Mouse (Mus musculus) small intestine, adult 2 months (tissue): ENCODE measurements around the gene Ugt1a6b. TPM values are rescaled to one million over a fixed set of nuclear protein-coding genes. Genes with fewer than 3 reads are reported as not detected.
"Not testable (repeated sequence)": the region's sequence is repeated elsewhere in the genome, so short reads cannot be mapped to it uniquely, and the experiment has no call there.

ENCODE experiments used
- H3K27ac ChIP-seq: fragments of 200-500 bp; 2 replicates; pipeline ENCODE4 v1.5.1; 2012; ENCODE audit warnings: low read depth, low read length, control low read depth, inconsistent platforms; ENCODE audit not compliant: insufficient read depth
- H3K27me3 ChIP-seq: fragments of 200-500 bp; 2 replicates; pipeline ENCODE4 v1.6.1; 2012; ENCODE audit warnings: mild to moderate bottlenecking, moderate library complexity, low read length, inconsistent platforms; ENCODE audit not compliant: control insufficient read depth, insufficient read depth
- H3K36me3 ChIP-seq: fragments of 200-500 bp; 2 replicates; pipeline ENCODE4 v1.6.1; 2012; ENCODE audit warnings: mild to moderate bottlenecking, low read length, control low read depth, inconsistent platforms; ENCODE audit not compliant: control insufficient read depth, insufficient read depth
- H3K4me1 ChIP-seq: fragments of 200-500 bp; 2 replicates; pipeline ENCODE4 v1.6.1; 2012; ENCODE audit warnings: low read length, inconsistent platforms, mixed read lengths; ENCODE audit not compliant: control insufficient read depth, insufficient read depth, insufficient read length
- H3K4me3 ChIP-seq: fragments of 200-500 bp; 2 replicates; pipeline ENCODE4 v1.5.1; 2012; ENCODE audit warnings: low read depth, mild to moderate bottlenecking, control low read depth, inconsistent platforms, low read length, moderate library complexity
- CTCF ChIP-seq: fragments of 200-500 bp; IDR thresholded peaks from 2 replicates; pipeline ENCODE4 v1.5.1; 2012; ENCODE audit warnings: low read depth, mild to moderate bottlenecking, control low read depth, inconsistent platforms, low read length, moderate library complexity, mixed read lengths; ENCODE audit not compliant: insufficient replicate concordance, insufficient read length; ENCODE audit errors: extremely low read depth
- POLR2A ChIP-seq: fragments of 200-500 bp; IDR thresholded peaks from 2 replicates; pipeline ENCODE4 v1.6.1; 2012; ENCODE audit warnings: low read depth, mild to moderate bottlenecking, control low read depth, inconsistent platforms, low read length, moderate library complexity
- WGBS: fragments of 180-500 bp; shearing (Covaris S2); methylation state at CpG from one replicate; pipeline ENCODE4 v1.1.7; 2018; 5-methylcytosine and 5-hydroxymethylcytosine counted together
- polyA plus RNA-seq: library from polyadenylated mRNA; depleted of rRNA; stranded (reverse); fragments of >200 nt; gene quantifications from 2 replicates; pipeline ENCODE4 v1.2.3, GENCODE M21; 2012

Ugt1a6b gene
- polyA plus RNA-seq, 1 experiment = 2.7 TPM

GRCm38 (mm10) chr1:88086125-88086524 is 16.9 kb upstream of the Ugt1a6b start:
- TF ChIP-seq CTCF = no peak
- H3K36me3 ChIP-seq = no peaks in the 10 kb centered on the region
- H3K4me3 ChIP-seq = no peak overlapping the region
- 32% methylated on average over 1 of the region's 1 CpGs for WGBS
- H3K27me3 ChIP-seq = no peaks in the 10 kb centered on the region
- H3K27ac ChIP-seq = peak overlapping the region; percentile 46; the same call in 1 of the 2 replicates
- peaks cover 11% of the 10 kb centered on the region; the same call in 1 of the 2 replicates for H3K4me1 ChIP-seq

GRCm38 (mm10) chr1:88087513-88087912 is 15.5 kb upstream of the Ugt1a6b start, which contains the start of gene Ugt1a8:
Gene Ugt1a8 (plus strand): TSS chr1:88087813.
- Histone ChIP-seq H3K27ac (no peak within 1 kb of the TSS), H3K27me3 (no peaks in the 10 kb centered on the region), H3K4me3 (no peak within 1 kb of the TSS), H3K36me3 (no peaks in the 10 kb centered on the region), H3K4me1 (peaks cover 11% of the 10 kb centered on the region; the same call in 1 of the 2 replicates)
- TF ChIP-seq POLR2A (no peak), CTCF (no peak)
- WGBS = 32% methylated on average over 3 of the region's 3 CpGs

GRCm38 (mm10) chr1:88092341-88092740 is 10.7 kb upstream of the Ugt1a6b start:
- H3K36me3 ChIP-seq = no peaks in the 10 kb centered on the region
- TF ChIP-seq POLR2A = no peak
- no peak for TF ChIP-seq CTCF
- H3K4me1 ChIP-seq = peaks cover 2% of the 10 kb centered on the region; the same call in 1 of the 2 replicates
- H3K27me3 ChIP-seq = no peaks in the 10 kb centered on the region
- H3K4me3 ChIP-seq = no peak overlapping the region
- H3K27ac ChIP-seq = no peak overlapping the region

- not testable (repeated sequence) for H3K4me1 ChIP-seq, H3K36me3 ChIP-seq, H3K27me3 ChIP-seq
- peak; percentile 20; the same call in 1 of the 2 replicates for TF ChIP-seq CTCF
- Histone ChIP-seq H3K27ac (peak overlapping the region; percentile 79), H3K4me3 (peak overlapping the region; percentile 18; the same call in 1 of the 2 replicates)
- WGBS = 28% methylated on average over 3 of the region's 3 CpGs
Measured at GRCm38 (mm10) chr1:88094270-88094676, 8.8 kb upstream of the Ugt1a6b start.

GRCm38 (mm10) chr1:88094941-88095492 is 8.0 kb upstream of the Ugt1a6b start, which contains the start of gene Ugt1a7c:
Gene Ugt1a7c (plus strand): TSS chr1:88095062.
- 8% methylated on average over 10 of the region's 10 CpGs for WGBS
- H3K27ac ChIP-seq = peak within 1 kb of the TSS; percentile 79
- peak within 1 kb of the TSS; percentile 63 for H3K4me3 ChIP-seq
- no peaks in the 10 kb centered on the region for H3K36me3 ChIP-seq
- H3K27me3 ChIP-seq = no peaks in the 10 kb centered on the region
- H3K4me1 ChIP-seq = no peaks in the 10 kb centered on the region
- TF ChIP-seq POLR2A (peak; percentile 52; the same call in 1 of the 2 replicates), CTCF (no peak)

GRCm38 (mm10) chr1:88098546-88098945 is 4.5 kb upstream of the Ugt1a6b start:
- H3K4me3 ChIP-seq, H3K4me1 ChIP-seq, H3K36me3 ChIP-seq, H3K27ac ChIP-seq, H3K27me3 ChIP-seq: not testable (repeated sequence)
- WGBS = 24% methylated on average over 3 of the region's 3 CpGs

GRCm38 (mm10) chr1:88099691-88100090 is 3.4 kb upstream of the Ugt1a6b start:
- 88% methylated on average over 2 of the region's 2 CpGs for WGBS
- not testable (repeated sequence) for H3K27ac ChIP-seq, H3K4me3 ChIP-seq, H3K36me3 ChIP-seq, H3K27me3 ChIP-seq
- H3K4me1 ChIP-seq = peaks cover 11% of the 10 kb centered on the region; the same call in 1 of the 2 replicates

- H3K4me3 ChIP-seq, H3K36me3 ChIP-seq, H3K27me3 ChIP-seq, H3K27ac ChIP-seq: not testable (repeated sequence)
- WGBS = 56% methylated on average over 5 of the region's 5 CpGs
- peaks cover 18% of the 10 kb centered on the region; the same call in 1 of the 2 replicates for H3K4me1 ChIP-seq
Measured at GRCm38 (mm10) chr1:88103697-88104468, 831 bp downstream of the Ugt1a6b start.
